Mouse (Mus musculus): Measurements from ENCODE around the gene Gm43302.
"Not testable (repeated sequence)": the region's sequence is repeated elsewhere in the genome, so short reads cannot be mapped to it uniquely, and the experiment has no call there.

Gm43302 gene

GRCm38 (mm10) chr5:105197915-105198560, 95.5 kb downstream of the Gm43302 start:
- not testable (repeated sequence) for DNase-seq

GRCm38 (mm10) chr5:105196308-105196707, 97.2 kb downstream of the Gm43302 start:
- DNase-seq, result not testable (repeated sequence)

- DNase-seq, result not testable (repeated sequence)
Measured at GRCm38 (mm10) chr5:105192536-105192935, 101.0 kb downstream of the Gm43302 start.

GRCm38 (mm10) chr5:105181446-105181845, 112.0 kb downstream of the Gm43302 start:
- no peak for DNase-seq
